Mouse (Mus musculus) lung, embryonic 15.5 days (tissue): ENCODE measurements around the gene Sbsn. TPM values are rescaled to one million over a fixed set of nuclear protein-coding genes. Genes with fewer than 3 reads are reported as not detected.

Experiments used
- ATAC-seq: fragments of 200-750 bp; cut with Nextera tagmentation; 2 replicates; pipeline ENCODE4 v1.8.0; 2017; ENCODE audit warnings: moderate number of reproducible peaks, borderline replicate concordance; ENCODE audit not compliant: low FRiP score, low TSS enrichment; ENCODE audit errors: extremely low read depth
- H3K27ac ChIP-seq: fragments of 300-500 bp; sonication (generic); 2 replicates; pipeline ENCODE4 v1.5.1; 2015; ENCODE audit warnings: moderate library complexity, mild to moderate bottlenecking, inconsistent platforms
- H3K27me3 ChIP-seq: fragments of 300-500 bp; sonication (generic); 2 replicates; pipeline ENCODE4 v1.6.1; 2015; ENCODE audit warnings: inconsistent platforms
- H3K36me3 ChIP-seq: fragments of 300-500 bp; sonication (generic); 2 replicates; pipeline ENCODE4 v1.6.1; 2015; ENCODE audit warnings: inconsistent platforms
- H3K4me1 ChIP-seq: fragments of 300-500 bp; sonication (generic); 2 replicates; pipeline ENCODE4 v1.6.1; 2015; ENCODE audit warnings: inconsistent platforms
- H3K4me2 ChIP-seq: fragments of 300-500 bp; sonication (generic); 2 replicates; pipeline ENCODE4 v1.6.1; 2015; ENCODE audit warnings: inconsistent platforms, mild to moderate bottlenecking, moderate library complexity
- H3K4me3 ChIP-seq: fragments of 300-500 bp; sonication (generic); 2 replicates; pipeline ENCODE4 v1.5.1; 2015; ENCODE audit warnings: mild to moderate bottlenecking, inconsistent platforms
- H3K9ac ChIP-seq: fragments of 300-500 bp; sonication (generic); 2 replicates; pipeline ENCODE4 v1.6.1; 2015; ENCODE audit warnings: inconsistent platforms
- H3K9me3 ChIP-seq: fragments of 300-500 bp; sonication (generic); 2 replicates; pipeline ENCODE4 v1.6.1; 2016; ENCODE audit warnings: inconsistent platforms
- WGBS: fragments of 180-500 bp; shearing (Covaris S2); methylation state at CpG from one replicate; pipeline ENCODE4 v1.1.7; 2015; 5-methylcytosine and 5-hydroxymethylcytosine counted together
- polyA plus RNA-seq: library from polyadenylated mRNA; unstranded; fragments of >200 nt; fragmentation: Nextera tagmentation; extraction: Ambion mirVana; gene quantifications from 2 replicates; pipeline ENCODE4 v1.2.1, GENCODE M21; 2015

The Sbsn gene
- 1.4 and 1.8 TPM in 2 replicates for polyA plus RNA-seq

GRCm38 (mm10) chr7:30751086-30751669 is at the start of gene Sbsn:
Sbsn (plus strand) TSS chr7:30751471.
- no peak for ATAC-seq
- H3K27ac ChIP-seq, result no peak within 1 kb of the TSS
- H3K9me3 ChIP-seq, result no peaks in the 10 kb centered on the region
- H3K9ac ChIP-seq, result no peak within 1 kb of the TSS
- WGBS, result 55% methylated on average over 5 of the region's 5 CpGs
- no peaks in the 10 kb centered on the region for H3K27me3 ChIP-seq
- H3K4me3 ChIP-seq, result no peak within 1 kb of the TSS
- peaks cover 4% of the 10 kb centered on the region; the same call in 1 of the 2 replicates for H3K36me3 ChIP-seq
- H3K4me2 ChIP-seq, result no peak within 1 kb of the TSS
- H3K4me1 ChIP-seq, result no peaks in the 10 kb centered on the region

GRCm38 (mm10) chr7:30706214-30706882 is 44.9 kb upstream of the Sbsn start:
- no peaks in the 10 kb centered on the region for H3K36me3 ChIP-seq
- H3K27me3 ChIP-seq, result no peaks in the 10 kb centered on the region
- no peak overlapping the region for H3K4me2 ChIP-seq
- no peaks in the 10 kb centered on the region for H3K9me3 ChIP-seq
- H3K9ac ChIP-seq, result no peak overlapping the region
- no peaks in the 10 kb centered on the region for H3K4me1 ChIP-seq
- no peak overlapping the region for H3K4me3 ChIP-seq
- no peak overlapping the region for H3K27ac ChIP-seq
- 38% methylated on average over 8 of the region's 8 CpGs for WGBS
- no peak for ATAC-seq

- no peak overlapping the region for H3K27ac ChIP-seq
These were observed 43.8 kb upstream of the Sbsn start for GRCm38 (mm10) chr7:30707441-30707840.

GRCm38 (mm10) chr7:30711942-30712341 is 39.3 kb upstream of the Sbsn start, which contains the start of gene Atp4a:
Atp4a (plus strand) TSS chr7:30712209.
- WGBS, result 72% methylated on average over 3 of the region's 3 CpGs
- Histone ChIP-seq H3K4me1 (peaks cover 2% of the 10 kb centered on the region; the same call in 1 of the 2 replicates), H3K9ac (no peak within 1 kb of the TSS), H3K9me3 (no peaks in the 10 kb centered on the region), H3K4me3 (no peak within 1 kb of the TSS), H3K27ac (no peak within 1 kb of the TSS), H3K4me2 (no peak within 1 kb of the TSS), H3K27me3 (peaks cover 13% of the 10 kb centered on the region), H3K36me3 (no peaks in the 10 kb centered on the region)
- ATAC-seq, result no peak

More at GRCm38 (mm10) chr7:30707441-30707840, 43.8 kb upstream of the Sbsn start:
- H3K4me3 ChIP-seq, result no peak overlapping the region
- no peaks in the 10 kb centered on the region for H3K27me3 ChIP-seq
- no peaks in the 10 kb centered on the region for H3K4me1 ChIP-seq
- H3K9me3 ChIP-seq, result no peaks in the 10 kb centered on the region
- H3K4me2 ChIP-seq, result no peak overlapping the region
- no peak overlapping the region for H3K9ac ChIP-seq
- no peak for ATAC-seq
- WGBS, result 63% methylated on average over 1 of the region's 1 CpGs
- no peaks in the 10 kb centered on the region for H3K36me3 ChIP-seq

GRCm38 (mm10) chr7:30717006-30717715 is 34.1 kb upstream of the Sbsn start:
- H3K4me1 ChIP-seq, result peaks cover 12% of the 10 kb centered on the region
- no peaks in the 10 kb centered on the region for H3K36me3 ChIP-seq
- no peaks in the 10 kb centered on the region for H3K9me3 ChIP-seq
- peak; percentile 94 for ATAC-seq
- peak overlapping the region; percentile 19; the same call in 1 of the 2 replicates for H3K9ac ChIP-seq
- H3K4me3 ChIP-seq, result peak overlapping the region; percentile 33
- peak overlapping the region; percentile 64 for H3K4me2 ChIP-seq
- H3K27ac ChIP-seq, result no peak overlapping the region
- WGBS, result 2% methylated on average over 43 of the region's 43 CpGs
- peaks cover 26% of the 10 kb centered on the region for H3K27me3 ChIP-seq

GRCm38 (mm10) chr7:30717716-30718046 is 33.6 kb upstream of the Sbsn start:
- Histone ChIP-seq H3K4me1 (peaks cover 12% of the 10 kb centered on the region), H3K9ac (no peak overlapping the region), H3K9me3 (no peaks in the 10 kb centered on the region), H3K4me3 (peak overlapping the region; percentile 33), H3K36me3 (no peaks in the 10 kb centered on the region), H3K27me3 (peaks cover 26% of the 10 kb centered on the region), H3K27ac (no peak overlapping the region), H3K4me2 (peak overlapping the region; percentile 64)
- 11% methylated on average over 14 of the region's 14 CpGs for WGBS
- no peak for ATAC-seq

GRCm38 (mm10) chr7:30719669-30720068 is 31.6 kb upstream of the Sbsn start:
- Histone ChIP-seq H3K9me3 (no peaks in the 10 kb centered on the region), H3K4me3 (no peak overlapping the region), H3K9ac (no peak overlapping the region), H3K4me2 (no peak overlapping the region), H3K36me3 (no peaks in the 10 kb centered on the region), H3K27me3 (peaks cover 26% of the 10 kb centered on the region), H3K27ac (no peak overlapping the region), H3K4me1 (peaks cover 12% of the 10 kb centered on the region)
- WGBS, result 86% methylated on average over 5 of the region's 5 CpGs
- no peak for ATAC-seq

GRCm38 (mm10) chr7:30721286-30721685 is 30.0 kb upstream of the Sbsn start:
- no peak for ATAC-seq
- peaks cover 19% of the 10 kb centered on the region for H3K27me3 ChIP-seq
- 82% methylated on average over 7 of the region's 7 CpGs for WGBS
- H3K9ac ChIP-seq, result no peak overlapping the region
- no peaks in the 10 kb centered on the region for H3K9me3 ChIP-seq
- peaks cover 12% of the 10 kb centered on the region for H3K4me1 ChIP-seq
- no peak overlapping the region for H3K4me3 ChIP-seq
- no peak overlapping the region for H3K27ac ChIP-seq
- no peak overlapping the region for H3K4me2 ChIP-seq
- H3K36me3 ChIP-seq, result no peaks in the 10 kb centered on the region

GRCm38 (mm10) chr7:30723274-30723953 is 27.9 kb upstream of the Sbsn start:
- no peaks in the 10 kb centered on the region for H3K27me3 ChIP-seq
- peaks cover 5% of the 10 kb centered on the region for H3K4me1 ChIP-seq
- H3K9me3 ChIP-seq, result no peaks in the 10 kb centered on the region
- 57% methylated on average over 6 of the region's 6 CpGs for WGBS
- H3K27ac ChIP-seq, result no peak overlapping the region
- H3K4me2 ChIP-seq, result no peak overlapping the region
- peaks cover 4% of the 10 kb centered on the region; the same call in 1 of the 2 replicates for H3K36me3 ChIP-seq
- no peak overlapping the region for H3K4me3 ChIP-seq
- H3K9ac ChIP-seq, result no peak overlapping the region
- ATAC-seq, result no peak

GRCm38 (mm10) chr7:30728214-30728613 is 23.1 kb upstream of the Sbsn start:
- 66% methylated on average over 6 of the region's 6 CpGs for WGBS
- peak overlapping the region; percentile 76 for H3K4me3 ChIP-seq
- H3K9ac ChIP-seq, result peak overlapping the region; percentile 81
- peaks cover 16% of the 10 kb centered on the region for H3K4me1 ChIP-seq
- no peaks in the 10 kb centered on the region for H3K27me3 ChIP-seq
- ATAC-seq, result no peak
- no peaks in the 10 kb centered on the region for H3K9me3 ChIP-seq
- H3K27ac ChIP-seq, result no peak overlapping the region
- peak overlapping the region; percentile 76 for H3K4me2 ChIP-seq
- peaks cover 9% of the 10 kb centered on the region for H3K36me3 ChIP-seq

GRCm38 (mm10) chr7:30728739-30729395 is 22.4 kb upstream of the Sbsn start:
- H3K27me3 ChIP-seq, result no peaks in the 10 kb centered on the region
- H3K9me3 ChIP-seq, result no peaks in the 10 kb centered on the region
- peaks cover 16% of the 10 kb centered on the region for H3K4me1 ChIP-seq
- peaks cover 9% of the 10 kb centered on the region for H3K36me3 ChIP-seq
- peak; percentile 43; the same call in 1 of the 2 replicates for ATAC-seq
- peak overlapping the region; percentile 76 for H3K4me2 ChIP-seq
- WGBS, result 6% methylated on average over 26 of the region's 26 CpGs
- peak overlapping the region; percentile 76 for H3K4me3 ChIP-seq
- H3K27ac ChIP-seq, result no peak overlapping the region
- H3K9ac ChIP-seq, result peak overlapping the region; percentile 81
